Mouse (Mus musculus): ENCODE data around the gene Ola1. TPM values are rescaled to one million over a fixed set of nuclear protein-coding genes. Genes with fewer than 3 reads are reported as not detected.
A peak's percentile ranks its signal among the peaks of the same experiment; 100 is the strongest.

Ola1 gene
- total RNA-seq (2022): 10 to 100 TPM; 53.6 to 59.3 (median 56.3) TPM

- no peak for DNase-seq
Measured at GRCm38 (mm10) chr2:73218913-73219312, at the start of gene Ola1. TSS of gene Ola1 (minus strand) at chr2:73218924.

GRCm38 (mm10) chr2:73268281-73268680, 49.6 kb upstream of the Ola1 start:
- no peak for DNase-seq

GRCm38 (mm10) chr2:73267818-73268217, 49.1 kb upstream of the Ola1 start:
- DNase-seq: no peak

DNA sequence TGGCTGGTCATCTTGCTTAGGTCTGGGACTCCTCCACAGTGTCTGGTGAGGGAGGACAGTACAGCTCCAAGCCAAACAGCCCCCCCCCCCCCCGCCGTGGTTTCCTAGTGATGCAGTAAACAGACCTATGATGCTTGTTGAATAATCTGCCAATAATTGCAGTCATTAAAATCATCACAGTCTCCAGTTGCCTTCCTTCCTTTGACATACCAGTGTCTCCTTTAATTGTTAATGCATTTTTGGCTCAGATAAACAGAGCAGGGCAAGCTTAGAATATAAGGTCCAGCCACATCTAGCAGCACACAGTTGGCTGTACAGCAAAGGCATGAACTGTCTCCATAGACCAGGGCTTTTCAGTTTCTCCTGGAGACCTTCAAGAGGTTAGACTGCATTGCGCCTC, 48.5 kb upstream of the Ola1 start:
- no peak for DNase-seq

GRCm38 (mm10) chr2:73266623-73267022, 47.9 kb upstream of the Ola1 start:
- no peak for DNase-seq

DNA sequence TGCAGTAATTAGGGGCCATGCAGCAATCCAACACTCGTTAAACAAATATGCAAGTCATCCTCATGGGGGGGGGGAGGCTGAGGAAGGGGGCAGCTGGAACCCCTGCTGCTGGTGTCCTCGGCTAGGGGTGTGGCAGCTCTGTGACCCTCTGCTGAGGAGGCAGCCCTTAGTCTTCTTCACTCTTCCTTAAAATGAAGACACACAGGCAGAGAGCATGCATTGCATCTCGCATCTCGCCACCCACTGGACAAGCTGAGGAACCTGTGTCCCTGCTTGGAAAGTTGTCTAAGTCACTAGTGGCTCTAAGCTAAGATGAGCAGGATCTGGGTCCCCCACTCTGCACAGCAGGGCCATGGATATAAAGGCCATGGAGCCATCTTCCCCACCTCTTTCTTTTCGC, 47.3 kb upstream of the Ola1 start:
- DNase-seq: no peak

- no peak for DNase-seq
Measured at GRCm38 (mm10) chr2:73264611-73265195, 46.0 kb upstream of the Ola1 start.

DNA sequence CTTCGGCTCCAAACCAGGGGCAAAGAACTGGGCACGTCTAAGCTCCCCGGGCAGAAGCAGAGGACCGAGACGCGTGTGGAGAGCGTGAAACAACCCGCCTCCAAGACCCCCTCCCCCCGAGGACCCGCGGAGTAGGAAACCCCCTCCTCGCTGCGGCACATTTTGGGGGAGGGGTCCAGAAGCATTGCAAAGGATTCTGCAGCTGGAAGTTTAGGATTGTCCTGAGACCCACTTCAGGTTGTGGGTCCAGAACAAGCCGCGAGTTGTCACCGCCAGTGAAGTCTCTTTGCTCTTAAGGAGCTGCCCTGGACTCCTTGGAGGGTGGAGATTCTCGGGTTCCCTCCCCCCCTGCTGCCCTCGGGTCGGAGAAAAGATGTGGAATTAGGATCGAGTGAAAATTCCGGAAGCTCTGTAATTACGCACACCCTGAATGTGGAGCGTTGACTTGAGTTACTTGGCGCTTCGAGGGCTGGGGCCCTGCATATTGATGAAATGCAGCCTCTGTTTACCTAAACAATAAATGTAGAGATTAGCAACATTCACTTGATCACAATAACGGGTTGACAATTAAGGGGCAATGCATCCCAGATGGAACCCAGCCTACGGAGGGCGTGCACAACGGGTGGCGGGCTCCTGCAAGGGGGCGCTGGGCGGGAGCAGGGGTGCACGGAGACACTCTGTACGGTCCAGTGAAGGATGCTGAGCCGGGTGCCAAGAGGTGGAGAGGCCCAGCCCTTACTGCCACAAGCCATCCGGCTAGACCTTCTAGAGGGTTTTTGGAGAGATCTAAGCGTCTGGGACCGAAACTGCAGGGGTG, 45.3 kb upstream of the Ola1 start:
- no peak for DNase-seq

DNA sequence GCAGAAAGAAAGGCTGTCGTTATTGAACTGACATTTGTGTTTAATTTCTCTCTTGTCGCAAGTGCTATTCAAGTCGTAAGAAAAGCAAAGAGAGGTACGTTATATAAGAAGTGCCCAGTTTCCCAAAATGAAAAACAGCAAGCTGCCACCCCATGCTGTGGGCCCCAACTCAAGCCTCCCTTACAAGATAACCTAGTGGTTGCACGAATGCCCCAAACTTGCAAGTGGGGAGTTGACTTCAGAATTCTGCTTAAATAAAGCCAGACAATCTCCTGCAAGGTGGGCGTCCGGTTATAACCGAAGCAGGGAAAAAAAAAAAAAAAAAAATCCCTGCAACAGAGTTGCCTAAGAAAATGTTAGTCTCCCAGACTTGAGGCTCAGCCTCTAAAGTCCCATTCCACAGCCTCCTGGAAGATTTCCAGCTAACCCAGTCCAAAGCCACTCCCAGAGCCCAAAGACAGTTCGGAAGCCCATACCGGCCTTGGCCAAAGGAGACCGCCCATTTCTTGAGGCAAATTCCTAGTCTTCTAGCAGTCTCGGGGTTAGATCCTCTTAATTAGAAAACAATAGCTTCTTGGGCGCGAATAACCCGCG, 44.5 kb upstream of the Ola1 start:
- DNase-seq: no peak

DNA sequence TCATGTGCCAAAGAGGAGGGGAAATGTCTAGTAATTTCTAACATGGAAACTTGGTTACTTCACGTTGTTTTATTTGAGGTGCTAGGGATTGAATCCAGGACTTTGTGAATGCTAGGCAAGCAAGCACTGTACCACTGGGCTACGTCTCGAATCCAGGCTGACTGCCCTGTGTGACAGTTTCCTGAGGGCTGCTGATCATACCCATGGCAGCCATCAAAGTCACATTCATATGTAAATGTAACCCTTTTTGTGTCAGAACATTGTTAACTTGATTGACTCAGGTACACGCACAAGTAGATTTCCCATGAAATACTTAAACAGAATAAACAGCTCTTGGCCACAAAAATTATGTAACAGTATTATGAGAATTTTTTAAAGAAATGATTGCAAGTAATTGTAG, 30.0 kb upstream of the Ola1 start:
- DNase-seq: no peak

- no peak for DNase-seq
Measured at GRCm38 (mm10) chr2:73241299-73241698, 22.6 kb upstream of the Ola1 start.

DNA sequence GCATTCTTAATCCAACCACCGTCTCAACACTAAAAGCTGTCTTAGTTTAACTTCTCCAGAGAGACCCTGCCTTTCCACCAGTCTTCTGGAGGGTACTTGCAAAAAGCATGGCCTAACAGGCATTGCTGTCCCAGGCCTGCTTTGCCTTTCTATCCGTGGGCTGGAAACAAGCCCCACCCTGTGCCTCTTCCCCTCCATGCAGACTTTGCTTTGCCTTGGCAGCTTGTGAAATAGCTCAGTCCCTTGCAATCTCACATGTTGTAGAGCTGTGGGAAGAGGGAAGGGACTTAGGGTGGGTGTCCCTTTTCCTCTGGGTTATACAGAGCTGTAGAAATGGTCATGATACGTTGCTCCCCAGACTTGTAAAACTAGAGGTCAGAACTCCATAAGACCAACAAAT, 12.4 kb upstream of the Ola1 start:
- no peak for DNase-seq

DNA sequence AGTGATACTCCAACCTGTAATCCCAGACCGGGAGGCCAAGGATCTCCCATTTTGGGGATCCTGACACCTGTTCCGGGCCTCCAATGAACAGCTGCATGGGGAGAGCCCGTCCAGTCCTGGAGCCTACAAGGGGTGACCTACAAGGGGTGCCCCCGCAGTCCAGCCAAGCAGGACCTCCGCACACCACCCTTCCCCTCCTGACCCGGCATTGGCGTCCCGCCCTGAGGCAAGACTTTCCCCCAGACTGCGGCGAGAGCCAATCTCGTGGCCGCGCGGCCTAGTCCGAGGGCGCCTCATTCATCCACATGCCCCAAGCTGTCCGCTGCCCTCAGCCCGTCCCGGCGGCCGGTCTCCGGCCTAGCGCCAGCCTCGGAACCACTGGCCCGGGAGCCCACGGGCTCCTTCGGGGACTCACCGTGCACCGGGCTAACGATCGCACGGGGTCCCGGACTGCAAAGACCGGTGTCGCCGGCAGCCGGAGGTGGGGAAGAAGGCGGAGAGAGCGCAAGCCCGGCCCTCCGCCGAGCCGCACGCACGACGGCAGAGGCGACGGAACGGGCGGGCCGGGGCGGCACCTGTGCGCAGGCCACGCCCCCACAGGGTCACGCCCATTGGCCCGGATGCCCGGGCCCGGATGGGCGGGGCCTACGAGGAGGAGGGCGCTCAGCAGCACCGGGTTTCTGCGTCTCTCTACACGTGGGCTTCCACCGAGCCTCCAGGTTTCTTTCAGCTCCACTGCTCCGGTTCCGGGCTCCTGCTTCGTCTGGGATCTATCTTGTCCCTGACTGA, 4.7 kb downstream of the Ola1 start:
- peak; percentile 91 for DNase-seq

DNA sequence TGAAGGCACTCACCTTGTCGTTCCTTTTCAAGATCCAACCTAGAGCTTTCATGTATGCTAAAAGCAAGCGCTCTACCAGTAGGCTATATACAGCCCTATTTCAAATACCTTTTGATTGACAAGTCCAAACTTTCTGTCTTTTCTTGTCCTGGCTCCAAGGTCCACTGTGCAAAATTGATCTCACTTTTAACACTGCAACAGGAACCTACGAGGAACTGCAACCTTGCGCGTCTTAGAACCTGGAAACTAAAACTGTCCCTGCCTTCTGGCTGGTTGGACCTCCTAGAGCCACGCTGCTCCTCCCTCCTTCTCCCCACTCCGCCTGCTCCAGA, 5.2 kb downstream of the Ola1 start:
- DNase-seq: no peak

- no peak for DNase-seq
Measured at GRCm38 (mm10) chr2:73204328-73204727, 14.4 kb downstream of the Ola1 start.

DNA sequence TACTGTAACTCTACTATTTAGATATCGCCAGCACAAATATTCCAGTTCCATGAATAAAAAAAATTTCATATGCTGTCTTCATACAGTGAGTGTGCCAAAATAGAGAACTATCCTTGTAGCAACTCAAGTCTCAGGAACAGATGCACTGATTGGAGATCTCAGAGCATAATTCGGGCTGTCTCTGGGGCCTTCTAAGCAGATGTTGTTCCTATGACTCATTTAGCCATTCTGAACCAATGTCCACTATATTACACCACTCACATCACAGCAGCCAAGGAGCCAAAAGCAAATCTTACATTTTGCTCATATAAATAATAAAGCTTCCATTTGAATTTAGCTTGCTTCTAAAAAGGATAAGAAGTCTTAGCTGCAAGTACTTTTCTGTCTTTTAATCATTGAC, 30.2 kb downstream of the Ola1 start:
- DNase-seq: no peak

DNA sequence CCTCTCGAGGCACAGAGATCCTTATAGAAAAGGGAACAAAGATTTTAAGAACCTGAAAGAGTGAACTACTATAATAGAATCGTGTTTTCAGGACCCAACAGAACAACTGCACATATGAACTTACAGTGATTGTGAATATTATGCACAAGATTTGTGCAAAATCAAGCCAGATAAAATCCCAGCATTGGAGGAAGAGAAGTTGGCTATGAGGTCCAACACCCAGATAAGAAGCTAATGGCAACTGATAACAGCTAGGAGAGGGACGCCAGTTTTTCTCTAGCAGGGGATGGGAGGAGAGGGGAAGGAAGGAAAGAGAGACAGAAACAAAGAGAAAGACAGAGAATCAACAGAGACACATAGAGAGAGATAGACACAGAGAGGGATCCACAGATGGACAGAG, 33.5 kb downstream of the Ola1 start:
- DNase-seq: no peak

- DNase-seq: no peak
Measured at GRCm38 (mm10) chr2:73169496-73169895, 49.2 kb downstream of the Ola1 start.

GRCm38 (mm10) chr2:73167126-73167525, 51.6 kb downstream of the Ola1 start:
- DNase-seq: peak; percentile 28

GRCm38 (mm10) chr2:73164666-73165065, 54.1 kb downstream of the Ola1 start:
- DNase-seq: no peak

- no peak for DNase-seq
Measured at GRCm38 (mm10) chr2:73160772-73161171, 58.0 kb downstream of the Ola1 start.

- no peak for DNase-seq
Measured at GRCm38 (mm10) chr2:73157202-73157601, 61.5 kb downstream of the Ola1 start.

DNA sequence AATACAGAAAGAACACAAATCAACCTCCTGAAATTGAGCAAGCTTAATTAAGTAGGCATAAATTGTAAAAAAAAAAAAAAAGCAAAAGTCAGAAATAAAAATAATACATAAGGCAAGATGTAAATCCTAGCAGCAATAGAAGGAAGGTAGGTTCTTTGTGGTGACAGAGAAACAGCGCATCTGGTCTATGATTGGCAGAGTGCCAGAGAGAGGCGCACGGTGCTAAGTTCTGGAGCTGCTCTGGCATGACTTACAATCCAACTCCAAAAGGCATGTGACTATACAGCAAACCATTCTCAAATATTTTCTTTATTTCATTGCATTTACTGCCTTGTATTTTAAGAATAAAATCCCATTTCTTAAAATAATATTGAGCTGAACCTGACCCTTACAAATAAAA, 68.2 kb downstream of the Ola1 start:
- no peak for DNase-seq
